Mouse (Mus musculus) monocyte, adult 5-6 weeks (primary cell): ENCODE data around the gene Dock10. TPM values are rescaled to one million over a fixed set of nuclear protein-coding genes. Genes with fewer than 3 reads are reported as not detected.

Source experiments
- ATAC-seq: fragments of 153-309, 156-312 bp; replicated peaks from 2 replicates; pipeline ENCODE4 v1.8.0; 2017; ENCODE audit warnings: mild to moderate bottlenecking; ENCODE audit not compliant: low TSS enrichment, insufficient number of reproducible peaks, severe bottlenecking, poor library complexity, low FRiP score
- total RNA-seq: library from RNA; stranded (forward); fragments of 200-1000, 200-491, 200-594 nt; gene quantifications from 3 replicates; pipeline ENCODE4 v1.2.3, GENCODE M21; 2017

The Dock10 gene
- total RNA-seq, 1 experiment from 2014 or later, result 171 TPM

- ATAC-seq, result no peak
These were observed 20.4 kb downstream of the Dock10 start for GRCm38 (mm10) chr1:80737812-80738391.

- ATAC-seq, result peak; percentile 49; the same call in 1 of the 2 replicates
These were observed 27.7 kb downstream of the Dock10 start for GRCm38 (mm10) chr1:80730582-80730981.

GRCm38 (mm10) chr1:80730174-80730573 is 28.2 kb downstream of the Dock10 start:
- ATAC-seq, result 0 out of 2 replicates have a peak, but pooled peaks have one; percentile 38

- ATAC-seq, result peak; percentile 62; the same call in 1 of the 2 replicates
These were observed 30.1 kb downstream of the Dock10 start for GRCm38 (mm10) chr1:80728183-80728582.

GRCm38 (mm10) chr1:80727403-80727802 is 30.9 kb downstream of the Dock10 start:
- no peak for ATAC-seq

GRCm38 (mm10) chr1:80722647-80723046 is 35.7 kb downstream of the Dock10 start:
- peak; percentile 68; the same call in 1 of the 2 replicates for ATAC-seq

- no peak for ATAC-seq
These were observed 36.3 kb downstream of the Dock10 start for GRCm38 (mm10) chr1:80722001-80722400.

GRCm38 (mm10) chr1:80721181-80721580 is 37.1 kb downstream of the Dock10 start:
- ATAC-seq, result no peak

- no peak for ATAC-seq
These were observed 38.2 kb downstream of the Dock10 start for GRCm38 (mm10) chr1:80720146-80720545.

- ATAC-seq, result no peak
These were observed 38.9 kb downstream of the Dock10 start for GRCm38 (mm10) chr1:80719436-80719835.

GRCm38 (mm10) chr1:80718666-80719065 is 39.7 kb downstream of the Dock10 start:
- ATAC-seq, result no peak

- ATAC-seq, result no peak
These were observed 42.4 kb downstream of the Dock10 start for GRCm38 (mm10) chr1:80715917-80716316.

- ATAC-seq, result peak; percentile 50; the same call in 1 of the 2 replicates
These were observed 44.4 kb downstream of the Dock10 start for GRCm38 (mm10) chr1:80713920-80714319.

GRCm38 (mm10) chr1:80710607-80711261 is 47.6 kb downstream of the Dock10 start:
- no peak for ATAC-seq

GRCm38 (mm10) chr1:80710097-80710541 is 48.2 kb downstream of the Dock10 start:
- no peak for ATAC-seq

GRCm38 (mm10) chr1:80709299-80709698 is 49.0 kb downstream of the Dock10 start:
- no peak for ATAC-seq

GRCm38 (mm10) chr1:80703279-80703678 is 55.0 kb downstream of the Dock10 start:
- ATAC-seq, result 0 out of 2 replicates have a peak, but pooled peaks have one; percentile 56

GRCm38 (mm10) chr1:80676004-80676673 is 82.2 kb downstream of the Dock10 start:
- no peak for ATAC-seq

- ATAC-seq, result peak; percentile 49; the same call in 1 of the 2 replicates
These were observed 86.6 kb downstream of the Dock10 start for GRCm38 (mm10) chr1:80671730-80672129.

GRCm38 (mm10) chr1:80671056-80671455 is 87.3 kb downstream of the Dock10 start:
- no peak for ATAC-seq
